Mouse (Mus musculus) embryonic facial prominence, embryonic 10.5 days (tissue): ENCODE results near the gene Ube2o. TPM values are rescaled to one million over a fixed set of nuclear protein-coding genes. Genes with fewer than 3 reads are reported as not detected.
A peak's percentile ranks its signal among the peaks of the same experiment; 100 is the strongest.

Experiments
- DNase-seq: peaks from one replicate; pipeline ENCODE4 v3.0.0-alpha.2; 2017; ENCODE audit warnings: low spot score
- H3K27ac ChIP-seq: fragments of 300-500 bp; sonication (generic); replicated peaks from 2 replicates; pipeline ENCODE4 v1.5.1; 2016; ENCODE audit warnings: mild to moderate bottlenecking
- H3K27me3 ChIP-seq: fragments of 300-500 bp; sonication (generic); replicated peaks from 2 replicates; pipeline ENCODE4 v1.6.1; 2016; ENCODE audit warnings: low read depth, mild to moderate bottlenecking; ENCODE audit not compliant: poor library complexity, severe bottlenecking
- H3K36me3 ChIP-seq: fragments of 300-500 bp; sonication (generic); replicated peaks from 2 replicates; pipeline ENCODE4 v1.6.1; 2016; ENCODE audit warnings: mild to moderate bottlenecking, moderate library complexity
- H3K4me1 ChIP-seq: fragments of 300-500 bp; sonication (generic); 2 replicates; pipeline ENCODE4 v1.6.1; 2016
- H3K4me3 ChIP-seq: fragments of 300-500 bp; sonication (generic); 2 replicates; pipeline ENCODE4 v1.5.1; 2016; ENCODE audit warnings: mild to moderate bottlenecking, moderate library complexity
- H3K9me3 ChIP-seq: fragments of 300-500 bp; sonication (generic); 2 replicates; pipeline ENCODE4 v1.6.1; 2016; ENCODE audit warnings: mild to moderate bottlenecking
- WGBS: fragments of 180-500 bp; shearing (Covaris S2); methylation state at CpG from one replicate; pipeline ENCODE4 v1.1.7; 2016; 5-methylcytosine and 5-hydroxymethylcytosine counted together
- polyA plus RNA-seq: library from polyadenylated mRNA; unstranded; fragments of >200 nt; fragmentation: Nextera tagmentation; extraction: Ambion mirVana; gene quantifications from 2 replicates; pipeline ENCODE4 v1.2.1, GENCODE M21; 2016

Gene Ube2o
- polyA plus RNA-seq, 1 experiment from 2014 or later = 12.4 TPM

DNA sequence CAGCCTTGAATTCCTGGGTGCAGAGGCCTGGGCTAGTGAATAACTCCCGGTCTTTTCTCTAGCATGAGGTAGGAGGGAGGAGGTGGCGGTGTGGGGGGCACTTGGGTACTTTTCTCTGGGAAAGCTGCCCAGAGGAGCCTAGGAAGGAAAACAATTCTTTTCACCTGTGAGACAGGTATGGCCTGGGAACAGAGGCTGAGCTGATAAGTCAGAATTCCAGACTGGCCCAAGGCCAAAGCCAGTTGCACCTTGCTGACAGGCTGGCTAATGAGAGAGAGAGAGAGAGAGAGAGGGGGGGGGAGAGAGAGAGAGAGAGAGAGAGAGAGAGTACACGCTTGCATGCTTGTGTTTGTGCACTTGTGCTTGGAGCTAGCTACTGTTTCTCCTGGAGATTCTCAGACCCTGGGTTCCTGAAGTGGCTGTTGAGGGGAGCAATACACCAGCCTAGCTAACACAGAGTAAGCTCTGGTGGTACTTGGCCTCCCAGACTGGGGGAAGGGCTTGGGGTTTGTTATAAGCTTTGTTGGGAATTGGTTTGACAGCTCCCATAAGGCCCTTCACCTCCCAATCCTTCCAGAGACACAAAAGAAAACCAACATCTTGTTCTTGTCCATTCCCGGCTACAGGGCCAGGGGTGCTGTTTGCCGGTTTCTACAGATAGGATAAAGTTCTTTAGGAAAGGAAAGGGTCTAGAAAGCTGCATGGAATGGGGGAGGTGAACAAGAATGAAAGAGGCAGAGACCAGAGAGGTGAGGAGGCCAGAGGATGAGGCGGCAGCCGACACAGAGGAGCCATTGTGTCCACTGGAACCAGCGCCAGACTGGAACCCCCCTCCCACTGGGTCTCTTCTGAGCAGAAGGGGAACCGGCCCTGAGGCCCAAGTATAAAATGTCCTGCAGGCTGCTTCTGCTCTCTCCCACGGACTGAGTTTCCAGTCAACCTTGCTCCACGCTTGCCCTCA lies 50.8 kb downstream of the Ube2o start, which contains the start of gene Sphk1:
Gene Sphk1 (plus strand): TSS at position 739 of the 961 bp plus-strand sequence.
- WGBS = 15% methylated on average over 11 of the region's 11 CpGs
- Histone ChIP-seq H3K9me3 (no peaks in the 10 kb centered on the region), H3K4me1 (peaks cover 51% of the 10 kb centered on the region), H3K27ac (peak within 1 kb of the TSS; percentile 81), H3K36me3 (no peaks in the 10 kb centered on the region), H3K27me3 (peaks cover 68% of the 10 kb centered on the region), H3K4me3 (peak within 1 kb of the TSS; percentile 64)
- peak; percentile 71 for DNase-seq

DNA sequence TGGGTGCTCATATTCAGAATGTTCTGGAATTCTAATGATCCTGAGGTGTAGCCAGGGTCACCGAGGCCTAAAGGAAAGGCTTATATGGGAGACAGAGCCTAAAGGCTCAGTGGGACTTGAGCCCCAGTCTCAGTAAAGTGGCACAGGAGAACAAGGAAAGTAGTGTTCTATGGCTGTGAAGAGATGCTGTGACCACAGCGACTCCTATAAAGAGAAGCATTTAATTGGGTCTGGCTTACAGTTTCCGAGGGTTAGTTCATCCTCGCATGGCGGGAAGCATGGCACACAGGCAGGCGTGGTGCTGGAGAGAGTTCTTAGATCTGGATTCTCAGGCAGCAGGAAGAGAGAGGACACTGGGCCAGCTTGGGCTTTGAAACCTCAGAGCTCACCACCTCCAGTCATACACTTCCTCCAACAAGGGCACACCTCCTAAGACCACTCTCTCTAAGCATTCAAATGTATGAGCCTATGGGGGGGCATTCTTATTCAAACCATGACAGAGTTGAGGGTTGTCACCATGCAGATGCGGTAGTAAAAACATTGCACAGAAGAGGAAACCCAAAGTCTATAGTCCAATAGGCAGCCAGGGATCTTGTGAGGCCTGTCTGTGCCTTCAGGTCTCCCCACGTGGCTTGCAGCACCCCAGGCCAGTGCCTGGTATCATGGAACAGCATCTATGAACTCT lies 52.5 kb downstream of the Ube2o start:
- no peak overlapping the region for H3K4me3 ChIP-seq
- peaks cover 43% of the 10 kb centered on the region for H3K4me1 ChIP-seq
- no peaks in the 10 kb centered on the region for H3K36me3 ChIP-seq
- peak overlapping the region; percentile 14; the same call in 1 of the 2 replicates for H3K27ac ChIP-seq
- DNase-seq = no peak
- WGBS = 70% methylated on average over 8 of the region's 8 CpGs
- no peaks in the 10 kb centered on the region for H3K9me3 ChIP-seq
- H3K27me3 ChIP-seq = peaks cover 54% of the 10 kb centered on the region

DNA sequence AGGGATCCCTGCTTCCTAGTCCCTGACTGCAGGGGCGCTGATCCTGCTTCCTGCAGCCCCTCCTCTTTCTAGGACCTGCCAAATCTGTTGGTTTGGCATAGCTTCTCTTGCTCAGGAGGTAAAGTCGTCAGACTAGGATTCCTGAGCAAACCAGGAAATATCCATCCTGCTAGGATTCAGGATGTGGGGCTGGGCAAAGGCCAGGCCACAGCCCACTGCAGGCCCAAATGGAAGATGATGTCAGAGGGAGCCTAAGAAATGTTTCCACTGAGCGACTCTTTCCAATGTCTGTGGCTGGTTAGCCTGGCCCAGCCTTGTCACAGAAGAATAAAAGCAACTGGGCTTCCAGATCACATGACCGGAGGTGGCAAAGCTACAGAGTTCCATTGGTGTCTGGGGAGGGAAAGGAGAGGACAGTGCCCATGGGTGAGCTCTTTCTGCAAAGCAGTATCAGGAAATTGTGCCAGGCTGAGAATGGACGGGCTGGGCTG lies 57.5 kb downstream of the Ube2o start:
- peak overlapping the region; percentile 8; the same call in 1 of the 2 replicates for H3K27ac ChIP-seq
- DNase-seq = no peak

DNA sequence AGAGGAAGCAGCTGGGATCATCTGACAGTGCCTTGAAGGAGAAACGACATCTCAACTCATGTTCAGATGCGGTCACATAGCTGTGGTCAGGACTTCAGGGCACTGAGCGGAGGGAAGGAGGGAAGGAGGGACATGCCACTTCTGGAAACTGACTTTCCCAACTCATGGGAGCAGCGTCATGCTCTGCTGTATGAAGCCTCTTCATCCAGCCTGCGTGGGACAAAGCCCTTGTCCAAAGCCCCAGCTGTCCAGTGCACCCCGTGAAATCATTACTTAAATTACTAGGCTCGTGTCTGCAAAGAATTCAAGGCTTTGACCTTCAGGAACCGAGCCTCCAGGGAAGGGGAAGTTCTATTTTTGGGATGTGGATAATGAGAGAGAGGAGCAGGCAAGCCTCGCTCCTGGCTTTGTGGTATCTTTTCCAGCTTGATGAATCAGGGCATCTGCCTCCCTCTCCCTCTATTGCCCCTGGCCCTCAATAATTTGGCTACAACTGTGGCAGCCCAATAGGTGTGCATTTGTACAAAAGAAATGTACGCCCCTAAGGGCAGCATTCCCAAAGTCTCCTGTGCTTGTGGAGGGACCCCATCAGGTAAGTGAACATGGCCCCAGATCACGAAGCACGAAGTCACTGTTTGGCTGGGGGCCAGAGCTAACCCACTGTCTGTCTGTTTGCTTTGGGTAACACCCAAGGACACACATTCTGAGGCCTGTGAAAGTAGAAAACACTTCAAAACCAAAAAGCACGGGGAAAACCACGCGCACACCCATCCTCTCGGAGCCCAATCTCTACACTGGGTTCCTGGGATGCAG lies 58.2 kb downstream of the Ube2o start:
- Histone ChIP-seq H3K4me3 (no peak overlapping the region), H3K4me1 (peaks cover 20% of the 10 kb centered on the region), H3K27me3 (0 out of 2 replicates have a peak, but pooled peaks cover 4% of the 10 kb centered on the region), H3K9me3 (no peaks in the 10 kb centered on the region), H3K27ac (peak overlapping the region; percentile 8; the same call in 1 of the 2 replicates), H3K36me3 (no peaks in the 10 kb centered on the region)
- WGBS = 56% methylated on average over 16 of the region's 16 CpGs
- no peak for DNase-seq

More for the DNA sequence above, 57.5 kb downstream of the Ube2o start:
- H3K9me3 ChIP-seq = no peaks in the 10 kb centered on the region
- H3K27me3 ChIP-seq = peaks cover 9% of the 10 kb centered on the region; the same call in 1 of the 2 replicates
- 54% methylated on average over 5 of the region's 5 CpGs for WGBS
- H3K4me3 ChIP-seq = no peak overlapping the region
- peaks cover 14% of the 10 kb centered on the region for H3K4me1 ChIP-seq
- no peaks in the 10 kb centered on the region for H3K36me3 ChIP-seq

DNA sequence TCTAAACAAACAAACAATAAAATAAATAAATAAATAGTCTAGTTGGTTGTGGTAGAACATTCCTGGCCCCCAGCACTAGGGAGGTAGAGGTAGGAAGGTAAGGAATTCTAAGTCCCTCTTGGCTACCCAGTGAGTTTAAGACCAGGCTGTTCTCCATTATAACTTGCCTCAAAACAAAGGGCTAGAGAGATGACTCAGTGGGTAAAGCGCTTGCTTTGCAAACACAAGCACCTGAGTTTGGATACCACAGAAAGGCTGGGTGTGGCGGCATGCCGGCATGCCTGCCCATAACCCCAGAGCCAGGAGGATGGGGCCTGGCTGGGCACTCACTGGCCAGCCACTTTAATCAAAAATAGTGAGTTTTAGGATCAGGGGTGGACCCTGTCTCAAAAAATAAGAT lies 59.2 kb downstream of the Ube2o start:
- H3K9me3 ChIP-seq = no peaks in the 10 kb centered on the region
- DNase-seq = no peak
- H3K4me3 ChIP-seq = no peak overlapping the region
- 88% methylated on average over 3 of the region's 3 CpGs for WGBS
- 0 out of 2 replicates have a peak, but pooled peaks cover 4% of the 10 kb centered on the region for H3K27me3 ChIP-seq
- H3K27ac ChIP-seq = no peak overlapping the region
- no peaks in the 10 kb centered on the region for H3K36me3 ChIP-seq
- H3K4me1 ChIP-seq = peaks cover 24% of the 10 kb centered on the region

DNA sequence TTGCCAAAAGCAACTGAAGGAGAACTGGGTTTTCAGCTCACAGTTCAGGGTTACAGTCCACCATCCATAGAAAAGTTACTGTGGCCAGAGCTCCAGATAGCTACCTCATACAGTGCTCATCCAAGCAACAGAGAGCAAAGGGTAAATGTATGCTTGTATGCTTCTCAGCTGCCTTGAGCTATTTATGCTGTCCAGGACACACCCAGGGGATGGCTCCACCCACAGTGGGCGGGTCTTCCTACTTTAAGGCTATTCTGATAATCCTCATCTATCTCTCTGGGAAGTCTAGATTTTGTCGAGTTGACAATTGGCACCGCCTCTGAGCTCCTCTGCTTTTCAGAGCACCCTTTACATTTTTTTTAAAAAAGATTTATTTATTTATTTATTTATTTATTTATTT lies 60.1 kb downstream of the Ube2o start:
- Histone ChIP-seq H3K4me1 (peaks cover 24% of the 10 kb centered on the region), H3K4me3 (no peak overlapping the region), H3K27me3 (0 out of 2 replicates have a peak, but pooled peaks cover 4% of the 10 kb centered on the region), H3K27ac (no peak overlapping the region), H3K9me3 (no peaks in the 10 kb centered on the region), H3K36me3 (no peaks in the 10 kb centered on the region)
- DNase-seq = no peak
- 61% methylated on average over 3 of the region's 3 CpGs for WGBS

DNA sequence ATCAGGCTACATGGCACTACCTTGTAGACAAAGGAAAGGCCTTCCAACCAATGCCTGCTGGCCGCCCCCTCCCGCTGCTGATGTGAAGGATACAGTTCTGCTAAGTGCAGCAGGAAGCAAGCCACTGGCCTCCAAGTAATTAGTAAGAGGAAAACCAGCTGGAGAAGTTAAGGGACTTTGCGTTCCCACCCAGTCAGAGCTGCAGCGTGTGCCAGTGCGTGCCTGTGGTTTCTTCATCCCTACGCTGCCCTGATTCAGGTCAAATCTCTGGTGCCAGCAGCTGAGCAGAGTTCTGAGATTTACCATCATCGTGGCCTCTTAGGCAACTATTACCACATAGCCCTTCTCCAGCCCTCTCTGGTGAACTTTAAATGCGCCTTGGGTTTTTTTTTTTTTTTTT lies 62.8 kb downstream of the Ube2o start:
- H3K4me1 ChIP-seq = peaks cover 27% of the 10 kb centered on the region
- peaks cover 20% of the 10 kb centered on the region for H3K27me3 ChIP-seq
- peak; percentile 53 for DNase-seq
- H3K27ac ChIP-seq = peak overlapping the region; percentile 80
- no peak overlapping the region for H3K4me3 ChIP-seq
- WGBS = 68% methylated on average over 8 of the region's 8 CpGs
- no peaks in the 10 kb centered on the region for H3K36me3 ChIP-seq
- no peaks in the 10 kb centered on the region for H3K9me3 ChIP-seq

DNA sequence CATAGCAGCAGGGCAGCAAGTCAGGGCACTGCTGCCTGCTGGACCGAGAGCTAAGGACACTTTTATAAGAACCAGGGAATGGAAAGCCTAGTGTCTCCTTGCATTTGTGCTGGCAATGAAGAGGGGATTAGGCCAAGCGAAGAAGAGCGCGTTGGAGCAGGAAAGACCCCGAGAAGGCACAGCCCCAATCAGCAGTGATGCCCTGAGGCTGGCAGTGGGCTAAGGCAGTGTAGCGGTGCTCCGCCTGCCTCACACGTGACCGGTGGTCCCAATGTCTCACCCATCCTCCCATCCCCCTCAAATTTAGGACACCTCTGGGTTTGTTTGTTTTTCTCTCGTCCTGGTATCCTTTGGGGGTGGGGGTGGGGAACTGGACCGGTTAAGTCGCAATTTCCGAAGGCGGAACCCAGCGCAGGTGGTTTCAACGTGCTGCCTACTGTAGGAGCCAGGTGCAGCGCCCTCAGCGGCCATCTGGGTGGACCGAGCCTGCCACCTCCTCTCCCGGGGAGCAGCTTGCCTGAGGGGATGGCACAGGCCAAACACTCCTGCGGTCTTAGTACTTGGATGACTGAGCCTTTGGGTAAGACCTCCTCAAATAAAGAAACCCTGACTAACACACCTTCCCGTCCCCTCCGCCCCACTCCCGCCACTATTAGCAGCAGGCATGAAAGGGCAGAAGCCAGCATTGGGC lies 65.8 kb downstream of the Ube2o start:
- no peaks in the 10 kb centered on the region for H3K36me3 ChIP-seq
- peak overlapping the region; percentile 28 for H3K4me3 ChIP-seq
- peak; percentile 39 for DNase-seq
- H3K27ac ChIP-seq = no peak overlapping the region
- H3K4me1 ChIP-seq = peaks cover 19% of the 10 kb centered on the region
- 9% methylated on average over 24 of the region's 24 CpGs for WGBS
- H3K9me3 ChIP-seq = no peaks in the 10 kb centered on the region
- H3K27me3 ChIP-seq = peaks cover 20% of the 10 kb centered on the region

DNA sequence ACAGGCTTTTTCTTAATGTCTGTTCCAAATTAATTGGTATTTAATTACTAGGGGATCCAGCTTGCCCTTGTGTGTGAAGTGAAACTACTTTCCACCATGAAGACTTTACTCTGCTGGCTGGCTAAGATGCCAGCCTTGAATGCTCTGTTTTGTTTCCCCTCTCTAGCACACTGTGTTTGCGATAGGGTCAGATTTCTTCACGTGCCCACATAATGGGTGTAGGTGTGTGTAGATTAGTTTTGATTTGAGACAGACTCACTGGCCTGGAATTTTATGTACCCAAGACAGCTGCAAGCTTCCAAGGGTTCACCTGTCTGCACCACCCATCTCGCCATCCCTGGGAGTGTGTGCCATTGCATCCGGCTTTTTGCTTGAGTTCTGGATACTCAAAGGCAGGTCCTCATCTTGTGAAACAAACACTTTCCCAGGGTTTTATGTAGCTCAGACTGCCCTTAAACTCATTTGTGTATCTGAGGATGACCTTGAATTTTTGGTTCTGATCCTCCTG lies 67.7 kb downstream of the Ube2o start:
- no peak for DNase-seq
- H3K27ac ChIP-seq = no peak overlapping the region
- H3K4me3 ChIP-seq = no peak overlapping the region
- H3K36me3 ChIP-seq = no peaks in the 10 kb centered on the region
- peaks cover 20% of the 10 kb centered on the region for H3K27me3 ChIP-seq
- no peaks in the 10 kb centered on the region for H3K9me3 ChIP-seq
- WGBS = 81% methylated on average over 4 of the region's 4 CpGs
- H3K4me1 ChIP-seq = peaks cover 20% of the 10 kb centered on the region

DNA sequence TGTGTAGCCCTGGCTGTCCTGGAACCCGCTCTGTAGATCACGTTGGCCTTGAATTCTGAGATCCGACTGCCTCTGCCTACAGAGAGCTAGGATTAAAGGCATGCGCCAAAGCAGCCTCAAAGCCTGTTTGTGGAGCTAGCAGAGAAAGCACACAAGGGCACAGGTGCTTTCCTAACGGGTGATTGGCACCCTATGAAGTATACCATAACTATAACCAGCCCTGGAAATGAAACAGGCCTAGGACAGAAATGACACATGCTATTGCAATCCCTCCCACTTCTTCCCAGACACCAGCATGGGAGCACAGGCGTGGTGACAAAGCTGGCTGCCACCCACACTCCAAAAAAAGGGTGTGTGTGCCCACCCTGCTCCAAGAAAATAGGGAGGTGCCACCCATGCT lies 68.3 kb downstream of the Ube2o start:
- Histone ChIP-seq H3K4me1 (peaks cover 16% of the 10 kb centered on the region), H3K9me3 (no peaks in the 10 kb centered on the region), H3K36me3 (no peaks in the 10 kb centered on the region), H3K27me3 (peaks cover 20% of the 10 kb centered on the region), H3K4me3 (no peak overlapping the region), H3K27ac (no peak overlapping the region)
- 86% methylated on average over 6 of the region's 6 CpGs for WGBS
- no peak for DNase-seq

DNA sequence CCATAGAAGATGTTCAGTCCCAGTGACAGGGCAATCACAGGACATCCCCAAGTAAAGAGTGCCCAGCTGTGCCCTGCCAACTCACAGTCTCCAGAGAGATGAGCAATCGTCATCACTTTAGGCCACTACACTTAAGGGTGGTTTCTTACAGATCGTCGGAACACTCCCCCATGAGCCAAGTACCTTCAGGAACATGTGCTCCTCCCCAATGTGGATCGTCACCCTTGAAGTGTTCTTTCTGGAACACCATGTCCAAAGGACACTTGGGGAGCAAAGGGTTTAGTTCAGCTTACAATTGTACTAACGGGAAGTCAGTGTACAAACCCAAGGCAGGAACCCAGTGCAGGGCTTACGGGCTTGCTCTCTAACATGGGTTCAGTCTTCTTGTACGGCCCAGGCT lies 69.1 kb downstream of the Ube2o start:
- DNase-seq = no peak
- 94% methylated on average over 7 of the region's 7 CpGs for WGBS
- Histone ChIP-seq H3K4me3 (no peak overlapping the region), H3K9me3 (no peaks in the 10 kb centered on the region), H3K27ac (no peak overlapping the region), H3K4me1 (peaks cover 12% of the 10 kb centered on the region), H3K27me3 (peaks cover 20% of the 10 kb centered on the region), H3K36me3 (no peaks in the 10 kb centered on the region)
